Mouse (Mus musculus): ENCODE measurements at regions not wholly inside any gene's neighbourhood (a gene's known extent, or its start where the extent isn't known, plus 50 kb on each side); places are given as distances from the start of the nearest gene placed in this dataset.

GRCm38 (mm10) chr1:128513911-128514310 lies 78.2 kb downstream of the Cxcr4 start:
- TF ChIP-seq EP300 (IDR thresholded peaks at IDR 0.05; ENCODE audit: insufficient read depth, low read depth, low read length) (no peak), CTCF (IDR thresholded peaks at IDR 0.05; ENCODE audit: low read depth, low read length) (no peak)
